Mouse (Mus musculus) stomach, postnatal 0 days (tissue): ENCODE measurements around the gene Tox2.

Experiments
- CTCF ChIP-seq: IDR thresholded peaks from 2 replicates; pipeline ENCODE4 v1.5.1; 2016; ENCODE audit warnings: antibody characterized with exemption, low read depth, mild to moderate bottlenecking, moderate library complexity
- EP300 ChIP-seq: optimal IDR thresholded peaks from 2 replicates; pipeline ENCODE3; 2016; ENCODE audit warnings: antibody characterized with exemption

GRCm38 (mm10) chr2:163356113-163356840 is 153.4 kb downstream of the Tox2 start:
- TF ChIP-seq CTCF (no peak), EP300 (no peak)
